Mouse (Mus musculus) limb, embryonic 14.5 days (tissue): ENCODE results near the gene Akap2. TPM values are rescaled to one million over a fixed set of nuclear protein-coding genes. Genes with fewer than 3 reads are reported as not detected.

Experiments
- ATAC-seq: fragments of 200-750 bp; cut with Nextera tagmentation; 2 replicates; pipeline ENCODE4 v1.8.0; 2017; ENCODE audit warnings: low read depth, moderate number of reproducible peaks, moderate TSS enrichment; ENCODE audit not compliant: low FRiP score
- DNase-seq: peaks from one replicate; pipeline ENCODE4 v3.0.0-alpha.2; 2015; ENCODE audit warnings: low spot score
- H3K27ac ChIP-seq: fragments of 300-500 bp; sonication (generic); replicated peaks from 2 replicates; pipeline ENCODE4 v1.5.1; 2014; ENCODE audit warnings: low read depth, mild to moderate bottlenecking, low read length, moderate library complexity, mixed read lengths
- H3K27me3 ChIP-seq: fragments of 300-500 bp; sonication (generic); 2 replicates; pipeline ENCODE4 v1.6.1; 2014; ENCODE audit warnings: low read length, mixed read lengths; ENCODE audit not compliant: control insufficient read depth, insufficient read depth
- H3K36me3 ChIP-seq: fragments of 300-500 bp; sonication (generic); 2 replicates; pipeline ENCODE4 v1.6.1; 2014; ENCODE audit warnings: mild to moderate bottlenecking, low read length, moderate library complexity, mixed read lengths; ENCODE audit not compliant: control insufficient read depth, insufficient read depth
- H3K4me1 ChIP-seq: fragments of 300-500 bp; sonication (generic); 2 replicates; pipeline ENCODE4 v1.6.1; 2014; ENCODE audit warnings: antibody characterized with exemption, low read length, mixed read lengths; ENCODE audit not compliant: control insufficient read depth, insufficient read depth
- H3K4me2 ChIP-seq: fragments of 300-500 bp; sonication (generic); replicated peaks from 2 replicates; pipeline ENCODE4 v1.6.1; 2014; ENCODE audit warnings: low read depth, mild to moderate bottlenecking, low read length, moderate library complexity; ENCODE audit not compliant: severe bottlenecking
- H3K4me3 ChIP-seq: fragments of 300-500 bp; sonication (generic); replicated peaks from 2 replicates; pipeline ENCODE4 v1.5.1; 2014; ENCODE audit warnings: low read length
- H3K9ac ChIP-seq: fragments of 300-500 bp; sonication (generic); 2 replicates; pipeline ENCODE4 v1.6.1; 2014; ENCODE audit warnings: mild to moderate bottlenecking, low read depth, low read length, moderate library complexity; ENCODE audit not compliant: severe bottlenecking
- H3K9me3 ChIP-seq: fragments of 300-500 bp; sonication (generic); 2 replicates; pipeline ENCODE4 v1.6.1; 2016; ENCODE audit warnings: low read length; ENCODE audit not compliant: control insufficient read depth
- POLR2A ChIP-seq: fragments of 200-500 bp; IDR thresholded peaks from 2 replicates; pipeline ENCODE4 v1.8.0; 2012; ENCODE audit warnings: inconsistent platforms, mild to moderate bottlenecking, moderate library complexity, borderline replicate concordance; ENCODE audit not compliant: insufficient read depth, insufficient read length; ENCODE audit errors: extremely low read depth
- WGBS: fragments of 180-500 bp; shearing (Covaris S2); extraction: QIAGEN DNeasy Blood & Tissue Kit; methylation state at CpG from one replicate; pipeline ENCODE4 v1.1.7; 2014; 5-methylcytosine and 5-hydroxymethylcytosine counted together
- polyA plus RNA-seq, 2 experiments: library from polyadenylated mRNA; depleted of rRNA in 1 of 2; stranded (reverse) in 1 of 2; unstranded in 1 of 2; fragments of >200 nt; fragmentation: Nextera tagmentation in 1 of 2; extraction: Ambion mirVana in 1 of 2; gene quantifications; 2 replicates each; pipeline versions ENCODE4 v1.2.1 to v1.2.3; 2012 to 2014

Akap2 gene
- polyA plus RNA-seq, 2 experiments, result 23.6 to 27.6 TPM

DNA sequence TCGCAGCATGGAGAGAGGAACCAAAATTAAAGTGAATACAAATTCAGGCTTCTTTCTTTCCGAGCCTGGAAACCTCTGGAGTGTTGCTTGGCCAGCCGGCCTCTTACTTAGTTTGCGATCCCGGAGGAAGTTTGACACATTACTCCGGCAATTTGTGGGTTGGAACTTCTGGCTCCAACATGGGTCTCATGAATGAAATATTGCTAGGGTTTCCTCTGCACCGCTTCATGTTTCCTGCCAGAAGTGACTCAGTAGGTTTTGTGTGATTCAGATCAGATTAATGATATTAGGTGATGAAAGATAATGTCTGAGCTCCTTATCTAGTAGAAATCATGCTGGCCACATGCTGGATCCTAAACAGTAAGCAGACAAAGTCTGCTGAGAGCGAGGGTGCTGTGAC, 144.4 kb downstream of the Akap2 start:
- Histone ChIP-seq H3K36me3 (peaks cover 10% of the 10 kb centered on the region), H3K4me2 (no peak overlapping the region), H3K4me3 (no peak overlapping the region), H3K27ac (no peak overlapping the region), H3K4me1 (peaks cover 24% of the 10 kb centered on the region), H3K27me3 (no peaks in the 10 kb centered on the region), H3K9ac (no peak overlapping the region), H3K9me3 (no peaks in the 10 kb centered on the region)
- peak; percentile 58 for ATAC-seq
- 40% methylated on average over 8 of the region's 8 CpGs for WGBS
- peak; percentile 65 for DNase-seq
- no peak for TF ChIP-seq POLR2A

GRCm38 (mm10) chr4:57862269-57862986, 145.0 kb downstream of the Akap2 start:
- Histone ChIP-seq H3K9ac (no peak overlapping the region), H3K27me3 (no peaks in the 10 kb centered on the region), H3K9me3 (no peaks in the 10 kb centered on the region), H3K4me1 (peaks cover 24% of the 10 kb centered on the region), H3K4me2 (no peak overlapping the region), H3K27ac (no peak overlapping the region), H3K4me3 (no peak overlapping the region), H3K36me3 (peaks cover 5% of the 10 kb centered on the region)
- WGBS, result 62% methylated on average over 9 of the region's 9 CpGs
- no peak for DNase-seq
- peak; percentile 54 for ATAC-seq
- no peak for TF ChIP-seq POLR2A

GRCm38 (mm10) chr4:57866088-57866487, 148.6 kb downstream of the Akap2 start:
- no peak for ATAC-seq
- no peak for DNase-seq
- no peaks in the 10 kb centered on the region for H3K9me3 ChIP-seq
- no peak for TF ChIP-seq POLR2A
- no peak overlapping the region for H3K4me3 ChIP-seq
- no peaks in the 10 kb centered on the region for H3K36me3 ChIP-seq
- H3K4me1 ChIP-seq, result peaks cover 23% of the 10 kb centered on the region
- H3K4me2 ChIP-seq, result no peak overlapping the region
- 9% methylated on average over 2 of the region's 2 CpGs for WGBS
- no peak overlapping the region for H3K27ac ChIP-seq
- no peak overlapping the region for H3K9ac ChIP-seq
- no peaks in the 10 kb centered on the region for H3K27me3 ChIP-seq

DNA sequence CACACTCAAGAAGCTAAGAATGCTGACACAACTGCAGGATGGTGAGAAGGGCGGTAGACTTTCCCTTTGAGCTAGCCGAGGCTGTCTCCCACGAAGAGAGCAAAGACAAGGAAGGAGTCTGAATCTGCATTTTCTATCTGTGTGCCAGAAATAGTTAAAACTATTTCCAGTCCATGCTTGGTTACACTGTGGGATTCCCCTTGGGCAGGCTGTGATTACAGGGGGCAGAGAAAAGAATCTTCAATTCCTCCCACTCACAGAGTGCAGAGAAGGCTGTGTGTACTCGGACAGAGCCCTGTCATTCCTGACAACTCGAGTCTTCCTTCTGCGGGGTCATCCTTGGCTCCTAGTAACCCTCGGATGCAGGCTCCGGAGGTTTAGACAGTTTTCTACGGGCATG, 149.5 kb downstream of the Akap2 start:
- H3K36me3 ChIP-seq, result no peaks in the 10 kb centered on the region
- peaks cover 16% of the 10 kb centered on the region for H3K4me1 ChIP-seq
- H3K27ac ChIP-seq, result no peak overlapping the region
- H3K4me2 ChIP-seq, result no peak overlapping the region
- 77% methylated on average over 9 of the region's 9 CpGs for WGBS
- no peak overlapping the region for H3K4me3 ChIP-seq
- H3K27me3 ChIP-seq, result no peaks in the 10 kb centered on the region
- no peak for ATAC-seq
- H3K9ac ChIP-seq, result no peak overlapping the region
- no peak for DNase-seq
- TF ChIP-seq POLR2A, result no peak
- no peaks in the 10 kb centered on the region for H3K9me3 ChIP-seq

DNA sequence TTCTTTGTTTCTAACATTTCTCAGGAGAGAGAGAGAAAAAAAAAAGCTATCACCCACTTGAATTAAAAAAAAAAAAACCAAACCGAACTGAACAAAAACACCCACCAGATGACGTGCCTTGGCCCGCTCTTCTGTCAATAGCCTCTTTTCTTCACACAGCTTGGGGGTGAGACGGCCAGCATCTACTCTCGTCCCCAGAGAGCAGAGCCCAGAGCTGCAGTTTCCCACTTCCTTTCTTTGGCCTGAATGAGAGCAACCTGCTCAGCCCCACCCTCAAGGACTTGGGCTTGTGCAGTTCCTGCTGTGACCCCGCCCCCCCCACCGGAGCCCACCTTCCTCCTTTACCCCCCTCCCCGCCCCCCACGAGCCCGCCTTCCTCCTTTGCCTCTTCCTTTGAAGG, 150.0 kb downstream of the Akap2 start:
- Histone ChIP-seq H3K36me3 (no peaks in the 10 kb centered on the region), H3K9ac (no peak overlapping the region), H3K4me1 (peaks cover 11% of the 10 kb centered on the region; the same call in 1 of the 2 replicates), H3K4me2 (no peak overlapping the region), H3K27ac (no peak overlapping the region), H3K4me3 (no peak overlapping the region), H3K27me3 (no peaks in the 10 kb centered on the region), H3K9me3 (no peaks in the 10 kb centered on the region)
- no peak for TF ChIP-seq POLR2A
- no peak for DNase-seq
- no peak for ATAC-seq
- WGBS, result 58% methylated on average over 10 of the region's 10 CpGs

DNA sequence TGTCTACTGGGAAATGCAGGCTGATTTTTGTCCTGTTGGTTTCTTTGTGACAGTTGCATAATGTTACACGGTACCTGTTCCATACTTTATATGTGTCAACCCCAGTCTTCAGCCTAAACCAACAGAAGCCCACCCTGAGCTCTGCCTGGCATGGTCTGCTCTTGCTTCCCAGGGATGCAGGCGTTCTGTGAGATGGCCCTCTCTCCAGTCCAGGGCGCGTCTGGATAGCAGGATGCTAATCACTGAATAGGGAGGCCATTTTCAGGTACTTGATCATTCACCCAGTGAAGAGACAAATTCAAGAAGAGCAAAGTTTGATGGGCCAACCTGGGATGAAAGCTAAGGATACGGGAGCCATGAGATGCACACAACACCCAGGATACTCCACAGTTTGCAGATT, 161.7 kb downstream of the Akap2 start:
- TF ChIP-seq POLR2A, result no peak
- Histone ChIP-seq H3K36me3 (no peaks in the 10 kb centered on the region), H3K27ac (no peak overlapping the region), H3K4me2 (no peak overlapping the region), H3K4me1 (peaks cover 9% of the 10 kb centered on the region), H3K9ac (no peak overlapping the region), H3K27me3 (no peaks in the 10 kb centered on the region), H3K4me3 (no peak overlapping the region), H3K9me3 (no peaks in the 10 kb centered on the region)
- ATAC-seq (no peak), DNase-seq (no peak)
- 88% methylated on average over 5 of the region's 5 CpGs for whole genome bisulfite sequencing
